Mouse (Mus musculus) kidney, embryonic 16.5 days (tissue): Measurements from ENCODE around the gene Lta. TPM values are rescaled to one million over a fixed set of nuclear protein-coding genes. Genes with fewer than 3 reads are reported as not detected.

Source experiments
- ATAC-seq: fragments of 200-750 bp; cut with Nextera tagmentation; 2 replicates; pipeline ENCODE4 v1.8.0; 2017; ENCODE audit warnings: moderate TSS enrichment; ENCODE audit not compliant: low FRiP score, low TSS enrichment
- H3K27ac ChIP-seq: fragments of 300-500 bp; sonication (generic); 2 replicates; pipeline ENCODE4 v1.5.1; 2014; ENCODE audit warnings: low read length
- H3K27me3 ChIP-seq: fragments of 300-500 bp; sonication (generic); 2 replicates; pipeline ENCODE4 v1.6.1; 2014; ENCODE audit warnings: low read length, control low read depth, mixed read lengths; ENCODE audit not compliant: insufficient read depth
- H3K36me3 ChIP-seq: fragments of 300-500 bp; sonication (generic); 2 replicates; pipeline ENCODE4 v1.6.1; 2014; ENCODE audit warnings: low read length, control low read depth, mixed read lengths; ENCODE audit not compliant: insufficient read depth
- H3K4me1 ChIP-seq: fragments of 300-500 bp; sonication (generic); 2 replicates; pipeline ENCODE4 v1.6.1; 2014; ENCODE audit warnings: low read length, control low read depth, mixed read lengths; ENCODE audit not compliant: insufficient read depth
- H3K4me2 ChIP-seq: fragments of 300-500 bp; sonication (generic); replicated peaks from 2 replicates; pipeline ENCODE4 v1.6.1; 2014; ENCODE audit warnings: low read depth, low read length
- H3K4me3 ChIP-seq: fragments of 300-500 bp; sonication (generic); 2 replicates; pipeline ENCODE4 v1.5.1; 2014; ENCODE audit warnings: mild to moderate bottlenecking, low read length
- H3K9ac ChIP-seq: fragments of 300-500 bp; sonication (generic); replicated peaks from 2 replicates; pipeline ENCODE4 v1.6.1; 2014; ENCODE audit warnings: low read length
- H3K9me3 ChIP-seq: fragments of 300-500 bp; sonication (generic); 2 replicates; pipeline ENCODE4 v1.6.1; 2016; ENCODE audit warnings: low read length, control low read depth
- WGBS: fragments of 180-500 bp; shearing (Covaris S2); extraction: QIAGEN DNeasy Blood & Tissue Kit; methylation state at CpG from one replicate; pipeline ENCODE4 v1.1.7; 2014; 5-methylcytosine and 5-hydroxymethylcytosine counted together
- polyA plus RNA-seq: library from polyadenylated mRNA; unstranded; fragments of >200 nt; fragmentation: Nextera tagmentation; extraction: Ambion mirVana; gene quantifications from 2 replicates; pipeline ENCODE4 v1.2.1, GENCODE M21; 2015

Lta gene
- polyA plus RNA-seq, 1 experiment from 2014 or later, result not detected

- 73% methylated on average over 7 of the region's 7 CpGs for WGBS
These were observed 17.1 kb downstream of the Lta start, which contains the start of gene Lst1 for GRCm38 (mm10) chr17:35187959-35188610. TSS of gene Lst1 (minus strand) at chr17:35188439.

DNA sequence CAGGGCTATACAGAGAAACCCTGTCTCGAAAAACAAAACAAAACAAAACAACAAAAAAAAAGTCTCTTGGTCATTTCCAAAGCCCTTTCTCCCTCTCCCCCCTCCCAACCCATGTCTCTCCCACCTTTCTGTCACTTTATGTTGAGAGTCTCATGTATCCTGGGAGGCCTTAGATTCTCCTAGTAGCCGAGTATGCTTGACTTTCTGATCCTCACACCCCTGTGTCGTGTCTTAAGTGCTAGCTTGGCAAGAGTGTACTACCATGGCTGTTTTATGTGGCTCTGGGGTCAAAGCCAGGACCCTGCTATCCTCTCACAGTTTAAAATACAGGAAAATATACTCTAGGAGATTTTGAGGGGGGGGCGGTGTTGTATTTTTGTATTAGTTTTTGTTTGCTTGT is 17.8 kb downstream of the Lta start:
- H3K27ac ChIP-seq, result no peak overlapping the region
- ATAC-seq, result no peak
- no peak overlapping the region for H3K4me3 ChIP-seq
- no peaks in the 10 kb centered on the region for H3K27me3 ChIP-seq
- no peaks in the 10 kb centered on the region for H3K9me3 ChIP-seq
- WGBS, result 55% methylated on average over 4 of the region's 4 CpGs
- H3K4me2 ChIP-seq, result no peak overlapping the region
- no peaks in the 10 kb centered on the region for H3K36me3 ChIP-seq
- H3K9ac ChIP-seq, result no peak overlapping the region
- H3K4me1 ChIP-seq, result 0 out of 2 replicates have a peak, but pooled peaks cover 6% of the 10 kb centered on the region

More at GRCm38 (mm10) chr17:35187959-35188610, 17.1 kb downstream of the Lta start, which contains the start of gene Lst1:
- Histone ChIP-seq H3K9ac (no peak within 1 kb of the TSS), H3K27me3 (no peaks in the 10 kb centered on the region), H3K4me2 (no peak within 1 kb of the TSS), H3K4me1 (0 out of 2 replicates have a peak, but pooled peaks cover 6% of the 10 kb centered on the region), H3K4me3 (no peak within 1 kb of the TSS), H3K27ac (no peak within 1 kb of the TSS), H3K9me3 (no peaks in the 10 kb centered on the region), H3K36me3 (no peaks in the 10 kb centered on the region)
- no peak for ATAC-seq

DNA sequence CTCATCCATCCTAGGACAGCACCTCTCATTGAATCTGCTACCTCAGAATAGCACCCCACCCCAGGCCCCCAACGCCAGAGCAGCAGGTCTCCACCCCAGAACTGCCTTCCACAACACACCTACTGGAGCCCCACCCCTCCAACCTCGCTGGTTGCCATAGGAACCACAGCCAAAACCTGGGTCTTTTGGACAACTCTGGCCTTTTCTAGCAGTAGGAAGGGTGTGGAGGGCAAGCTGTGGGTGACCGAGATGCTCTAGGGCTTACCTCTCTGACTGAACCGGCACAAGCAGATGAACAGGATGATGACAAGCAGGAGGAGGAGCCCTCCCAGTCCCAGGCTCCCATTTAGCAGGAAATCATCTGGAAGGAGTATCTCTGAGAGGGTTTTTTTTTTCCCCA is 18.5 kb downstream of the Lta start:
- peak; percentile 36; the same call in 1 of the 2 replicates for ATAC-seq
- H3K4me2 ChIP-seq, result peak overlapping the region; percentile 64
- H3K4me3 ChIP-seq, result peak overlapping the region; percentile 49
- H3K9ac ChIP-seq, result peak overlapping the region; percentile 28; the same call in 1 of the 2 replicates
- H3K4me1 ChIP-seq, result 0 out of 2 replicates have a peak, but pooled peaks cover 6% of the 10 kb centered on the region
- no peaks in the 10 kb centered on the region for H3K36me3 ChIP-seq
- no peaks in the 10 kb centered on the region for H3K9me3 ChIP-seq
- H3K27me3 ChIP-seq, result no peaks in the 10 kb centered on the region
- peak overlapping the region; percentile 70 for H3K27ac ChIP-seq
- WGBS, result 0% methylated on average over 4 of the region's 4 CpGs

DNA sequence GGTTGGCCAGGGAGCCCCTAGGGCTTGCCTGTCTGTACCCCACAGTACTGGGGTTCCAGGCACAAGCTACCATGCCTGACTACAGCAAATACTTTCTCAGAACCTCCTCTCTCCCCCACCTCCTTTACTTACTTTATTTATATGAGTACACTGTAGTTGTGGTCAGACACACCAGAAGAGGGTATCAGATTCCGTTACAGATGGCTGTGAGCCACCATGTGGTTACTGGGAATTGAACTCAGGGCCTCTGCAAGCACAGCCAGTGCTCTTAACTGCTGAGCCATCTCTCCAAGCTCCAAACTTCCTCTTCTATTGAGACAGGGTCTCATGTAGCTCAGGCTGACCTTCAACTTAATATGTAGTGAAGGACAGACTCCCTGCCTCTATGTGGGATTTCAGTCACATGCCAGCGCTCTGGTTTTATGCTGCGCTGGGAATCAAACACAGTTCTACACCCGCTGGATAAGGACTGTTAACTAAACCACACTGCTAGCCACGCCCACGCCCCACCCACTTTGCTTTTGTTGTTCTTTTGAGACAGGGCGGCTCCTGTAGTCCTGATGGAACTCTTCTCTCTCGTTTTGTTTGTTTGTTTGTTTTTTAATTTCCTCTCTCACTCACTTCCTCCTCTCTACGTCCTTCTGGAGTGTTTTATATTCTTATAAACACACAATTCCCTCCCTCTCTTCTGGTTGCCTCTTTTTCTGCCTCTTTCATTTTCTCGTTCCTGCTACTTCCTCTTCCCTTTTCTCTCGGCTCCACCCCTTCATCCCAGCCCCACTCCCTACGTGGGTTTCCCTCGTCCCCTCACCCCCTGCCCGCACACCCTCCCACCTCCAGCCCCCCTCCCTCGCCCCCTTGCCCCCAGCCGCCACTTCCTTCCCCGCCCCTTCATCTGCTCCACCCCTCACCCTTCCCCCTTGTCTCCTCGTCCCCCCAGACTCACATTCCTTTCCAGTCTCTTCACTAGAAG is 19.2 kb downstream of the Lta start:
- WGBS, result 3% methylated on average over 16 of the region's 18 CpGs

GRCm38 (mm10) chr17:35180093-35180492 is 25.1 kb downstream of the Lta start:
- no peaks in the 10 kb centered on the region for H3K4me1 ChIP-seq
- no peak for ATAC-seq
- no peaks in the 10 kb centered on the region for H3K36me3 ChIP-seq
- H3K4me3 ChIP-seq, result no peak overlapping the region
- H3K4me2 ChIP-seq, result no peak overlapping the region
- 88% methylated on average over 5 of the region's 5 CpGs for WGBS
- no peaks in the 10 kb centered on the region for H3K27me3 ChIP-seq
- H3K9ac ChIP-seq, result no peak overlapping the region
- H3K9me3 ChIP-seq, result no peaks in the 10 kb centered on the region
- no peak overlapping the region for H3K27ac ChIP-seq

More for the DNA sequence above, 19.2 kb downstream of the Lta start:
- H3K4me2 ChIP-seq, result peak overlapping the region; percentile 64
- peak overlapping the region; percentile 70 for H3K27ac ChIP-seq
- peak overlapping the region; percentile 28 for H3K9ac ChIP-seq
- H3K4me3 ChIP-seq, result peak overlapping the region; percentile 49
- H3K27me3 ChIP-seq, result no peaks in the 10 kb centered on the region
- ATAC-seq, result peak; percentile 66
- H3K36me3 ChIP-seq, result no peaks in the 10 kb centered on the region
- H3K4me1 ChIP-seq, result 0 out of 2 replicates have a peak, but pooled peaks cover 6% of the 10 kb centered on the region
- no peaks in the 10 kb centered on the region for H3K9me3 ChIP-seq

- Histone ChIP-seq H3K4me3 (no peak overlapping the region), H3K4me1 (no peaks in the 10 kb centered on the region), H3K36me3 (no peaks in the 10 kb centered on the region), H3K9ac (no peak overlapping the region), H3K9me3 (no peaks in the 10 kb centered on the region), H3K27ac (no peak overlapping the region), H3K4me2 (no peak overlapping the region), H3K27me3 (no peaks in the 10 kb centered on the region)
- WGBS, result 15% methylated on average over 5 of the region's 5 CpGs
- peak; percentile 74 for ATAC-seq
These were observed 26.6 kb downstream of the Lta start for GRCm38 (mm10) chr17:35178528-35178927.

- Histone ChIP-seq H3K27me3 (no peaks in the 10 kb centered on the region), H3K9ac (no peak within 1 kb of the TSS), H3K27ac (no peak within 1 kb of the TSS), H3K9me3 (no peaks in the 10 kb centered on the region), H3K4me3 (no peak within 1 kb of the TSS), H3K4me2 (no peak within 1 kb of the TSS), H3K4me1 (no peaks in the 10 kb centered on the region), H3K36me3 (no peaks in the 10 kb centered on the region)
- WGBS, result 68% methylated on average over 2 of the region's 2 CpGs
- ATAC-seq, result no peak
These were observed 29.2 kb downstream of the Lta start, which contains the start of gene Aif1 for GRCm38 (mm10) chr17:35175968-35176367. TSS of gene Aif1 (minus strand) at chr17:35176068.

GRCm38 (mm10) chr17:35175382-35175781 is 29.8 kb downstream of the Lta start:
- no peaks in the 10 kb centered on the region for H3K4me1 ChIP-seq
- no peak overlapping the region for H3K9ac ChIP-seq
- ATAC-seq, result no peak
- no peak overlapping the region for H3K27ac ChIP-seq
- H3K4me2 ChIP-seq, result no peak overlapping the region
- no peaks in the 10 kb centered on the region for H3K9me3 ChIP-seq
- H3K36me3 ChIP-seq, result no peaks in the 10 kb centered on the region
- no peak overlapping the region for H3K4me3 ChIP-seq
- H3K27me3 ChIP-seq, result no peaks in the 10 kb centered on the region
- 68% methylated on average over 6 of the region's 6 CpGs for WGBS

DNA sequence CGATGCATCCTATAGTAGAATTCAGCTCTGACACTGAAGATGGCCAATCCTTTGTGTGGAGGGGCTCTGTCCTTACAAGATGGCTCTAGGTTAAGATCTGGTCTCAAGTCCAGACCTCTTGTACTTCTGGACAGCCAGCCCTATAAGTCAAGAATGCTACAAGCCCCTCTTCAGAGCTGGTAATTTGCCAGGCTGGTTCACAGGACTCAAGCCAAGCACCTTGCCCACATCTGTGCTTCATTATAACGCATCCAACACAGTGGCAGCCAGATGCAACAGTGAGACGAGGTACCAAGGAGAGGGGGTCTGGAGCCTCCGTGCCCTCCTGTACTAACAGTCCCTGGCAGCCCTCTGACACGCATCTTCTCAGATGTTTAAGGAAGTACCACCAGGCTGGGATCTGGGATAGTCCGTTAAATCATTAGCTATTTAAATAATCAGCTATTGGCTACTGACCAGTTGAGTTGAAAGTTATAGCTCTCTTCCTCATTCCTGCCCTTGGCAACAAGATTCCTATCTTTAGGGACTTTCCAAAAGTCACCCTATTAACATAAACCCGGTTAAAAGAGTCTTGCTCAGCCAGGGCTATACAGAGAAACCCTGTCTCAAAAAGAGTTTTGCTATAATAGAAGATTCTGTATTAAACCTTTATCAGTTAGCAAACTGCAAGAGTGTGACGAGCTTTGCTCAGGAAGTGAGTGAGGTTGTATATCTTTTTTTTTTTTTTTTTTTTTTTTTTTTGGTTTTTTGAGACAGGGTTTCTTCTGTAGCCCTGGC is 30.8 kb downstream of the Lta start:
- H3K9ac ChIP-seq, result 0 out of 2 replicates have a peak overlapping the region, but pooled peaks have one; percentile 32
- no peak for ATAC-seq
- H3K27me3 ChIP-seq, result no peaks in the 10 kb centered on the region
- no peaks in the 10 kb centered on the region for H3K36me3 ChIP-seq
- peak overlapping the region; percentile 69; the same call in 1 of the 2 replicates for H3K27ac ChIP-seq
- no peaks in the 10 kb centered on the region for H3K4me1 ChIP-seq
- H3K4me2 ChIP-seq, result no peak overlapping the region
- no peaks in the 10 kb centered on the region for H3K9me3 ChIP-seq
- H3K4me3 ChIP-seq, result no peak overlapping the region
- WGBS, result 64% methylated on average over 8 of the region's 8 CpGs
